Mouse (Mus musculus) lung, embryonic 14.5 days (tissue): ENCODE results near the gene Sema4a. TPM values are rescaled to one million over a fixed set of nuclear protein-coding genes. Genes with fewer than 3 reads are reported as not detected.
A peak's percentile ranks its signal among the peaks of the same experiment; 100 is the strongest.

ENCODE experiments used
- ATAC-seq: fragments of 200-750 bp; cut with Nextera tagmentation; 2 replicates; pipeline ENCODE4 v1.8.0; 2017; ENCODE audit warnings: mild to moderate bottlenecking, moderate TSS enrichment, moderate library complexity; ENCODE audit not compliant: insufficient read depth
- DNase-seq: peaks from one replicate; pipeline ENCODE4 v3.0.0-alpha.2; 2015
- H3K27ac ChIP-seq: fragments of 300-500 bp; sonication (generic); 2 replicates; pipeline ENCODE4 v1.5.1; 2014; ENCODE audit warnings: low read depth, mild to moderate bottlenecking, moderate library complexity
- H3K27me3 ChIP-seq: fragments of 300-500 bp; sonication (generic); 2 replicates; pipeline ENCODE4 v1.6.1; 2014; ENCODE audit warnings: low read length, control low read depth; ENCODE audit not compliant: insufficient read depth
- H3K36me3 ChIP-seq: fragments of 300-500 bp; sonication (generic); 2 replicates; pipeline ENCODE4 v1.6.1; 2014; ENCODE audit warnings: control low read depth; ENCODE audit not compliant: insufficient read depth
- H3K4me1 ChIP-seq: fragments of 300-500 bp; sonication (generic); 2 replicates; pipeline ENCODE4 v1.6.1; 2014; ENCODE audit warnings: antibody characterized with exemption, control low read depth; ENCODE audit not compliant: insufficient read depth
- H3K4me2 ChIP-seq: fragments of 300-500 bp; sonication (generic); 2 replicates; pipeline ENCODE4 v1.6.1; 2014; ENCODE audit warnings: mild to moderate bottlenecking
- H3K4me3 ChIP-seq: fragments of 300-500 bp; sonication (generic); 2 replicates; pipeline ENCODE4 v1.5.1; 2014; ENCODE audit warnings: low read depth, low read length
- H3K9ac ChIP-seq: fragments of 300-500 bp; sonication (generic); 2 replicates; pipeline ENCODE4 v1.6.1; 2014
- H3K9me3 ChIP-seq: fragments of 300-500 bp; sonication (generic); 2 replicates; pipeline ENCODE4 v1.6.1; 2016; ENCODE audit warnings: low read depth, low read length, control low read depth
- CTCF ChIP-seq: IDR thresholded peaks from 2 replicates; pipeline ENCODE4 v1.5.1; 2016; ENCODE audit warnings: antibody characterized with exemption, low read depth
- WGBS: fragments of 180-500 bp; shearing (Covaris S2); extraction: QIAGEN DNeasy Blood & Tissue Kit; methylation state at CpG from one replicate; pipeline ENCODE4 v1.1.7; 2014; 5-methylcytosine and 5-hydroxymethylcytosine counted together
- polyA plus RNA-seq: library from polyadenylated mRNA; unstranded; fragments of >200 nt; fragmentation: Nextera tagmentation; extraction: Ambion mirVana; gene quantifications from 2 replicates; pipeline ENCODE4 v1.2.1, GENCODE M21; 2014

Gene Sema4a
- polyA plus RNA-seq, 1 experiment from 2014 or later = 2.8 TPM

GRCm38 (mm10) chr3:88427342-88427905, 33.6 kb downstream of the Sema4a start:
- ATAC-seq (no peak), DNase-seq (no peak)
- Histone ChIP-seq H3K4me2 (no peak overlapping the region), H3K9ac (no peak overlapping the region), H3K27me3 (no peaks in the 10 kb centered on the region), H3K9me3 (no peaks in the 10 kb centered on the region), H3K27ac (no peak overlapping the region), H3K4me1 (peaks cover 9% of the 10 kb centered on the region; the same call in 1 of the 2 replicates), H3K36me3 (no peaks in the 10 kb centered on the region), H3K4me3 (no peak overlapping the region)
- WGBS = 73% methylated on average over 4 of the region's 4 CpGs
- TF ChIP-seq CTCF = no peak

GRCm38 (mm10) chr3:88425708-88426420, 35.1 kb downstream of the Sema4a start:
- Histone ChIP-seq H3K4me2 (peak overlapping the region; percentile 86), H3K36me3 (peaks cover 7% of the 10 kb centered on the region), H3K9ac (no peak overlapping the region), H3K27me3 (no peaks in the 10 kb centered on the region), H3K9me3 (no peaks in the 10 kb centered on the region), H3K4me3 (no peak overlapping the region), H3K27ac (no peak overlapping the region), H3K4me1 (peaks cover 9% of the 10 kb centered on the region; the same call in 1 of the 2 replicates)
- no peak for TF ChIP-seq CTCF
- ATAC-seq (no peak), DNase-seq (no peak)
- 80% methylated on average over 10 of the region's 10 CpGs for WGBS

DNA sequence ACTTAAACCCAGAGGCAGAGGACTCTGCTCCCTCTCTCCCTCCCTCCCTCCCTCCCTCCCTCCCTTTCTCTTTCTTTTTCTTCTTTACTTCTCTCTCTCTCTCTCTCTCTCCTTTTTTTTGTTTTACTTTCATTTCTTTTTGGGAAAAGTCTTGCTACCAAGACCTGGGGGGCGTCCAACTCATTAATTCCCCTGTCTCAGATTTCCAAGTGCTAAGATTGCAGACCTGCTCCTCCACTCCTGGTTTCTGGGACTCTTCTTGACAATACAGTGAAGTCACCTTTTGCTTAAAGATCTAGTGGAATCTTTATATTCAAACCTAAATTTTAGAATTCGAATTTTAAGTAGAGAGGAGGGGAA, 35.7 kb downstream of the Sema4a start:
- no peak overlapping the region for H3K9ac ChIP-seq
- H3K4me1 ChIP-seq = peaks cover 9% of the 10 kb centered on the region; the same call in 1 of the 2 replicates
- TF ChIP-seq CTCF = no peak
- H3K4me2 ChIP-seq = peak overlapping the region; percentile 86
- DNase-seq (no peak), ATAC-seq (no peak)
- H3K36me3 ChIP-seq = peaks cover 12% of the 10 kb centered on the region
- H3K27ac ChIP-seq = no peak overlapping the region
- no peaks in the 10 kb centered on the region for H3K27me3 ChIP-seq
- H3K9me3 ChIP-seq = no peaks in the 10 kb centered on the region
- H3K4me3 ChIP-seq = peak overlapping the region; percentile 72
- 8% methylated on average over 2 of the region's 2 CpGs for WGBS

DNA sequence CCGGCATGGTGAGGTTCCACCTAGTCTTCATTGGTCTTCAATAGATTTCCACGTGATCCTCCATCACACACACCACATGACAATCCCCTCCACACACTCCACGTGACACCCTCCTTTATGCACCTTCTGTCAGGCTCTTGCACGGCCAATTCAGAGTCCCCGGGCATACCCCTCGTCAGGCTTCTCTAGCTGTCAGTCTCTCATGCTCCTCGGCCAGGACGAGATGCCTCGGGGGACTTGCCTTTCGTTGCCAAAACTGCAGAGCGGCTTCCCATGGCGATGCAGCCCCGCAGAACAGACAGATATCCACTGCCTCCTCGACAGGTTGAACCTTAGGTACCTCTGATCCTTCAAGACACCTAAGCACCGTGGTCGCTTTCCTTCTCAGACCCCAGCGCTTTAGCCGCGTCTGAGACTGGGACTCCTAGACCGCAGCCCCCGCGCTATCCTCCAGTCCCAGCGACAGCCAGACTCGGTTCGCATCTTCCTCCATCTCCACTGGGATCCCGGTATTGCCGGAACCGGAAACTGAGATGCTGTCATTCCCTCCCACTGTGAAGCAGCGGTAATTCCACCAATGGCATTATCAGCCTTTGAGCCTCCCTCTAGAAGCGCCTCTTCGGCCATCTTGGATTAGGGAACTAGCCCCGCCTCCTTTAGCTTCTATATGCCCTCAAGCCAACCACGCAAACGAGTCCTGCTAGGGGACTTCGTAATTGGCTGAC, 36.2 kb downstream of the Sema4a start, which contains the start of gene Slc25a44:
Gene Slc25a44 (minus strand): TSS at position 535 of the 725 bp plus-strand sequence.
- peak within 1 kb of the TSS; percentile 62 for H3K9ac ChIP-seq
- WGBS = 1% methylated on average over 35 of the region's 35 CpGs
- ATAC-seq = peak; percentile 98
- peak within 1 kb of the TSS; percentile 86 for H3K4me2 ChIP-seq
- peak; percentile 99 for DNase-seq
- no peak for TF ChIP-seq CTCF
- peaks cover 18% of the 10 kb centered on the region for H3K36me3 ChIP-seq
- no peaks in the 10 kb centered on the region for H3K27me3 ChIP-seq
- H3K27ac ChIP-seq = 0 out of 2 replicates have a peak within 1 kb of the TSS, but pooled peaks have one; percentile 4
- peak within 1 kb of the TSS; percentile 72 for H3K4me3 ChIP-seq
- no peaks in the 10 kb centered on the region for H3K9me3 ChIP-seq
- H3K4me1 ChIP-seq = peaks cover 9% of the 10 kb centered on the region; the same call in 1 of the 2 replicates

DNA sequence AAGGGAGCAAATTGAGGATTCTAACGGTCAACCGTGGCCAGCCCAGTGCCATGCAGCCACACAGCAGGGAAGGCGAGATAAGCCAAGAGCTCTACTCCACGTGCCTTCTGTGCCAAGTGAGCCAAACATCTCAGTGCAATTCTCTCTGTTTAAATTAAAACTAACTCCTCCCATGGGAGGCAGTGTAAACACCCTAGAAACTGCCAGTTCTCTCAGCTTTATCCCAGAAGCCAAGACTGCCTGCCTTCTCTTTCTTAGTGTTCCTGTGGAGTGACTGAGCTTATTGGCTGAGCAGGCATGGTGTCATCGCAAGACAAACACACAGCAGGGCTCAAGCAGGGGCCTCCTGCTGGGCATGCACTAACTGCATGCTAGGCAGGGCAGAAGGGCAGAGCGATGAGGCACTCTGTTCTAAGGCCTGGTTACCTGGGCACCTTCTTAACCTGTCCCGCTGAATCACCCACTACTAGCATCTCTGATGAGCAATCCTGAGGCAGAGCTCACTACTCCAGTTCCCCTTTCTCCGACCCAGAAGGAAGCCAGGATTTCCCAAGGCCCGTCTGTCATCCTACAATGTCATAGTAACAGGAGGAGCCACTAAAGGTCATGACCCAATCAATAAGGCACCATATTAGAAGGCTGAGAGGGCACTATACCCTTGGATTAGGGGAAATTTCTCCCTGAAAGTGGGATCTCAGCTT, 38.8 kb downstream of the Sema4a start:
- Histone ChIP-seq H3K9ac (no peak overlapping the region; the same call in 1 of the 2 replicates), H3K4me2 (no peak overlapping the region), H3K27me3 (no peaks in the 10 kb centered on the region), H3K4me3 (no peak overlapping the region), H3K27ac (0 out of 2 replicates have a peak overlapping the region, but pooled peaks have one; percentile 6), H3K36me3 (peaks cover 41% of the 10 kb centered on the region), H3K9me3 (no peaks in the 10 kb centered on the region), H3K4me1 (peaks cover 9% of the 10 kb centered on the region; the same call in 1 of the 2 replicates)
- no peak for DNase-seq
- WGBS = 23% methylated on average over 9 of the region's 9 CpGs
- 0 out of 2 replicates have a peak, but pooled peaks have one; percentile 30 for TF ChIP-seq CTCF
- ATAC-seq = no peak

DNA sequence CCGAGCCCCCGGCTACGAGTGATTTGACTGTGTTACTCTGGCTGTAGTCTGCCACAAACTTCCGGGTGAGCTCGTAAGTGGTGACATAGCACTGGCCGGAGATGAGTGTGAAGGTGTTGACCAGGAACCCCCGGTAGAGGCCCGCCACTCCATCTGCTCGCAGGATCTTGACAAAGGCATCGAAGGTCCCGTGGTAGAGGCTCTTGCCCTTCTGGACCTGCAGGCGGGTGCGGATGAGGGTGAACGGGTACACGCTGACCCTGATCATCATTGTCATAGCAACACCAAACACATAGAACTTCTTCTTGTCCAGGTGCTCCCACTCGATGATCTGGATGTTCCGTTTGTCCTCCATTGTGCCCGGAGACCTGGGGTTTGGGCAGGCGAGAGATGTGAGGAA, 40.2 kb downstream of the Sema4a start:
- no peak for ATAC-seq
- H3K27ac ChIP-seq = no peak overlapping the region
- H3K9ac ChIP-seq = no peak overlapping the region
- H3K9me3 ChIP-seq = no peaks in the 10 kb centered on the region
- H3K4me2 ChIP-seq = no peak overlapping the region
- peaks cover 9% of the 10 kb centered on the region; the same call in 1 of the 2 replicates for H3K4me1 ChIP-seq
- no peak for DNase-seq
- no peaks in the 10 kb centered on the region for H3K27me3 ChIP-seq
- no peak overlapping the region for H3K4me3 ChIP-seq
- WGBS = 93% methylated on average over 19 of the region's 19 CpGs
- TF ChIP-seq CTCF = no peak
- peaks cover 53% of the 10 kb centered on the region for H3K36me3 ChIP-seq
